Mouse (Mus musculus): ENCODE results near the gene Fam117a.

- TF ChIP-seq CTCF (IDR thresholded peaks at IDR 0.05; ENCODE audit: low read depth, low read length) (no peak), POLR2A (IDR thresholded peaks at IDR 0.05; ENCODE audit: borderline replicate concordance, low read depth, low read length) (no peak)
These were observed 43.9 kb downstream of the Fam117a start for GRCm38 (mm10) chr11:95380711-95381110.

Data from bone marrow macrophage, adult 2 months (primary cell).